Mouse (Mus musculus) urinary bladder, postnatal 10 days (tissue): ENCODE measurements around the gene Kif6.

Source experiments
- DNase-seq: peaks from one replicate; pipeline ENCODE4 v3.0.0; 2022; ENCODE audit warnings: low spot score

The Kif6 gene

GRCm38 (mm10) chr17:49852183-49852582 is 237.2 kb downstream of the Kif6 start:
- no peak for DNase-seq

GRCm38 (mm10) chr17:49855785-49856184 is 240.8 kb downstream of the Kif6 start:
- DNase-seq: no peak

DNA sequence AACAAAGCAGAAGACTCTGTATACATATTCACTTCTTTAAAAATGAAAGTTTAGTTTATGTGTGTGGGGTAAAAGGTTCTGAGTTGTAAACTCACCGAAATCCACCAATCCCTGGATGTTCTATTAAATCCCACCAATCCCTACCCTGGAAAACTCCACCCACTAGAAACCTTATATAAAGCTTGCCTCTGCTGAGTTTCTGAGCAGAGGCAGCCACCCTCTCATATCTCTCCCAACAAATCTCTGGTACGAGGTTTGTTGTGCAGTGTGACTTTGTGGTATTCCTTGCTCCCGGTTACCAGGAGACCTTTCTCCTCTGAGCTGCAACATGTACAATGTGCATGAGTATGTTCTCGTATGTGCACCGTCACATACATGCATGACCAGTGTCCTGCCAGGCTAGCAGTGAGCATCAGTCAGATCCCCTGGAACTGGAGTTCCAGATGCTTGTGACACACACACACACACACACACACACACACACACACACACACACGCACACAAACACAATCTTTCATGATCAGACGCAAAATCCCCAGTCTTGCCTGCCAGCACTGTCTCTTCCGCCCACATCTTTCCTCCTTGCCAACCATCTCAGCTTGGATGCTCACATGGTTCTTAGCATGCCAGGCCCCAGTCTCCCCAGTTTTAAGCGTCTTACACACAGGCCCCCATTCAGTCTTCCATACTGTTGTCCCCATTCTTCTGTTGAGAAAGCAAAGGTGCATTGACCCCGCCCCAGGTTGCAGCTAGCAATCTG is 245.3 kb downstream of the Kif6 start:
- no peak for DNase-seq

DNA sequence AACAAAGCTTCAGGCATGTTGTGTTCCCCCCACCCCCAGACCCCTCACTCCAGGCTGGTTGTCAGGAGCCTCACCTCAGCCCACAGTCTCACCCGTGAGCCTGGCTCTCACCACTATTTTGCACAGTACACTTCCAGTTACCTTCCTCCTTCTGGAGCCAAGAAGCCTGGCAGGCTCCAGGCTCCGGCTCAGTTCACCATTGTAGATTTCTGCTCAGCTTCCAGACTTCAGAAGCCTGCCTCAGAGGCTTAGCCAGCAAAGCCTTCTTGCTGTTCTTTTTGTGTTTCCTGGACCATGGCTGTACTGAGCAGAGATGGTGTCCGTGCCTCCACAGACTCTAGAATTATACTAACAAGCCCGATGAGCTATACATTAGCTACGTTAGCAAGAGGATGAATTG is 248.7 kb downstream of the Kif6 start:
- no peak for DNase-seq

DNA sequence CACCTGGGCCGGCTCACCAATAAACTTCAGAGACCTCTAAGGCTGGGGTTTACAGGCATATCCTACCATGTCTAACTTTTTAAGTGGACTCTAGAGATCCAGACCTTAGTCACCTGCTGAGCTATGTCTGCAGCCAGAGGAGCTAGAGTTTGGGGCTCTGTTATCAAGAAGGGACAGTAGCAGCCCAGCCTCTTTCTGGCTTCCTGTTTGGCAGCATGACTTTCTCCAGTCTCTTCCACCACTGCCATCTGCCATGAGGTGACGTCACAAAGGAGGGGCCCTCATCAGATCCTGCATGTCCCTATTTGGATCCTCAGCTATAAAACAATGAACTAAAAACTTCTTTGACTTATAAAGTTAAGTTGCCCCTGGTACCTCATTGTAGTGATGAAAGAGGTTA is 250.7 kb downstream of the Kif6 start:
- DNase-seq: no peak

- DNase-seq: no peak
Measured at GRCm38 (mm10) chr17:49866653-49867215, 251.8 kb downstream of the Kif6 start.

DNA sequence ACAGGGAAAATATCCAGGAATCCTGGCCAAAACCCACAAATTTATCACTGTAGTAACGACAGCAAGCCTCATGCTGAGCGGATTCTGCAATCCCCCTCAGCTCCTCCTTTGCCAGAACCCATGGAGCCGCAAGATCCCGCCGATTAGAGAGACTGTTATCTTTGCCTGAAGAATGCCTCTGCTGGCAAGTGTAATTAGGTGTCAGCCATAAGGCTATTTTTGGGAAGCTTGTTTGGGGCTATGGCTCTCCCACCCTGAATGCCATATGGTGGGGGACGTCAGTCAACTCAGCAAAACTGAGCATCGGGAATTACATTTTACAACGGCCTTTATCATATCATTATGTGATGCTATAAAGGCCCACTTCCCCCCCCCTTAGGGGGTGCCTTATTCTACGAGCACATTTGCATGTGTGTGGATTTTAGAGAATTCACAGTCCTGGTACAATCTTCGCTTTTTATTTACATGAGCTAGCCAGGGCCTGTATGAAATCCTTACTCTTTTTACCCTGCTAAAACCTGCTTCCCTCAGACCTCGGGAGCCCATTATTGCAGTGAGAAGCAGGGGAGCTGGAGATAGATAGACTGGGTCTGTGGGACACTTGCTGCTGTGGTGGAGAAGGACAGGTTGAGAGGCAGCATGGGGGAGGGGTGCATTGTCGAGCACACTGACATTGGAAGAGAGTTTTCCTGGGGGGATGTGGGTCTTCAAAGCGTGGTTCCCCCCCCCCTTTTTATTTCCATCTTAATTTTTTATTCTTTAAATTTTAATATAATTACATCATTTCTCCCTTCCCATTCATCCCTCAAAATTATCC is 252.6 kb downstream of the Kif6 start:
- no peak for DNase-seq

DNA sequence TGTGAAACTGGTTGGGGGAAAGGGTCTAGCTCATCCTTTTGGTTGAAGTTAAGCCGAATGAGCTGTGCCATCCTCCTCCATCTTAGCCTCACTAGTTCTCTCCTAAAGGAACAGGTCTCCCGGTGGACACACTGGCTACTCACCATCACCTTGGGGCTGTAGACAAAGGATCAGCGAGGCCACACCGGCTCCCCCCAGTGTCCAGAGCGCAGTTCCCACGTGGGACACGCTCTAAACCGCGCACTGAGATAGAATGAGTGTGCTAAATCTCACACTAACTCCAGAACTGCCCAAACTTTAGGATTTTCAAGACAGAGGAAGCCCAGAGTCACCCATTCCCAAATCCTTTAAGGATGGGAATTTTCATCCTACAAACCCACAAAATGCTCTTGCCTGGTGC is 254.3 kb downstream of the Kif6 start:
- DNase-seq: no peak

GRCm38 (mm10) chr17:49872305-49872704 is 257.4 kb downstream of the Kif6 start:
- DNase-seq: no peak

DNA sequence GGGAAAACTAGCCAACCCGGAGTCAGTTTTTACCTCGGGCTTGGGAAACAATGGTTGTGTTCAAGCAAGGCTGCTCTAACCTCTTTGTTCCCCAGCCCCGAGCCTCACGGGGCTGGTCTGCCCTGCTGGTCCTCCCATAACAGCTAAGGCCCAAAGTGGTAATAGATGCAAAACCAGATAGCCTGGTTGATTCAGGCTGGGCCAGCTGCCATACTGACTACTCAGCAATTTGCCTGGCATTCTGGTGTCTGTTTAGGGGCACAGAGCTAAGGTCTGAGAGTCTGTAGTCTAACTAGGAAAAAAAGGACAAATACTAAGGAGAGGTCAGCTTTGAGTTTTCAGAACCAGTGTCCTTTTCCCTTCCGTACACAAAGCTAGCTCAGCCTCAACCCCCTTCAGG is 259.8 kb downstream of the Kif6 start:
- no peak for DNase-seq

DNA sequence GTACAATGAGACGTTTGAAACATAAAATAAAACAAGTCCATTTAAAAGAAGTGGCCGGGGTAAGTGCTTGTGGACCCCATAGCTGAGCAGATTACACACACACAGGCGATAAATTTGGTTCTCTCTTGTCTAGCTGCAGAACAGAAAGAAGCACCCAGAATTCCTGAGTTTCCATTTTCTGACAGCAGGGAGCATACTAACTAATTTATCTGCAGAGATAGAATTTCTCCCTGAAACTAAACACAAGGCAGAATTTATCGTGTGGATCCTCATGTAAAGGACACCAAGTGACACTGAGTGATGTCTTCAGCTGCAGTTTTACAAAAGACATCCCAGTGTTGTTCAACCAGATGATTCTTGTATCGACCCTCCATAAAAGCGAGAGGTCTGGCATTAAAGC is 260.5 kb downstream of the Kif6 start:
- DNase-seq: no peak

DNA sequence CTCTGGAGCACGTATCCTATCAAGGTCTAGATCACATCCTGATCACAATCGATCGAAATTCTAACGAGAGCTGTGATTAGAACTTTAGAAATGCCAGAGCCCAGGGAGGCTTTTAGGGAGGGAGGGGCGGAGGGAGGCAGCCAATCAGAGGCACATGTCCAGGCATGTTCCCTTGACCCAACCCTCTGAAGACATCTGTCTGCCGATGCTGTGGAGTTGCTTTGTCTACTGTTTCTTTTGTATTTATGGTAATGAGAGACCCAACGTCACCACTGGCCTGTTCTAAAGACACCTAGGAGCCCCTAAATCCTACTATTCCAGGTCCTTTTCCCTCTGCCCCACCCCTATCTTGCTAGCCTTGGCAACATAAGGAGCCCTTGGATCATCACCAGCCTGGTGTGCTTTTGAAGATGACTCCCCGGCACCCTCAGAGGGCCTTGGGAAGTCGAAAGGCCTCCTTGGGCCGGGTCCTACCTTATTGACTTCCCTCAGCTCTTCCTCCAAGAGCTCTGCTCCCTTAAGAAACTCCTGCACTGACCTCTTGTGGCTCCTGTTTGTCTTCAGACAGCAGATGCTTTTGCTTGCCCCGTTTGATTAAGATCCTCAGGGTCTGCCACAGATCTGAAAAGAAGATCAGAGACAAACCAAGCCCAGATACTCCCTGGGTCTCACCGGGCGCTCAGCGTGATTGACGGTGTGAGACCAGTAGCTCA is 261.2 kb downstream of the Kif6 start:
- DNase-seq: no peak

DNA sequence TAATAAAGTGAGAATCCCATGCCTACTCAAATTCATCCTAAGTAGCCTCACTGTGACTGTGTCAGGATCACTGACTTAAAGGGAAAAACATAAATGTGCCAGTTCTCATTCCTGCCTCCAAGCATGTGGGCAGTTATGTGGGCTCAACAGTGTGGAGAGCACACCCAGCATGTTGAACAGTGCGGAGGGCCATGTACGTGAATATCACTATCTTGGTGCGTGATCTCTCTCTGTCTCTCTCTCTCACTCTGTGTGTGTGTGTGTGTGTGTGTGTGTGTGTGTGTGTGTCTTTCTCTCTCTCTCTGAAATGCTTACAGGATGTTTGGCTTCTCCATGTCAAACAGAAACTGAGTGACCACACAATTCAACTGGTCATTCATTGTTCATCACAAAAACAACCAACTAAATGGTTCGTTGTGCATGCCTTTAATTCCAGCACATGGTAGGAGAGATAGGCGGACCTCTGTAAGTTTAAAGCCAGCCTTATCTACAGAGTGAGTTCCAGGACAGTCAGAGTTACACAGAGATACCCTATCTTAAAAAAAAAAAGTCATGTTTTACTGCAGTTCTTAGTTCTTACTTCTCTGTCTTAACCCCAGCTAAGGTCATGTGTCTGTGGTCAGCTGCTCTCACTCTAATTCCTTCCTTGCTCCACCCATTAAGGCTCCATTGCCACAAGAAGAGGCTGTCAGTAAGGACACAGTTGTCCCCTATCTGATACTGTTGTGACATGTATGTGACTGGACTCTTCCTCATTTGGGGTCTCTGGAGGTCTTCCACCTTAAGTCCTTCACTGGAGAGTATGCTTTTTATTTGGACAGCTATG is 266.2 kb downstream of the Kif6 start:
- DNase-seq: no peak

- DNase-seq: no peak
Measured at GRCm38 (mm10) chr17:49881796-49882195, 266.9 kb downstream of the Kif6 start.

GRCm38 (mm10) chr17:49883136-49883755 is 268.3 kb downstream of the Kif6 start:
- DNase-seq: no peak

- no peak for DNase-seq
Measured at GRCm38 (mm10) chr17:49885035-49885434, 270.1 kb downstream of the Kif6 start.

- no peak for DNase-seq
Measured at GRCm38 (mm10) chr17:49889629-49890028, 274.7 kb downstream of the Kif6 start.

DNA sequence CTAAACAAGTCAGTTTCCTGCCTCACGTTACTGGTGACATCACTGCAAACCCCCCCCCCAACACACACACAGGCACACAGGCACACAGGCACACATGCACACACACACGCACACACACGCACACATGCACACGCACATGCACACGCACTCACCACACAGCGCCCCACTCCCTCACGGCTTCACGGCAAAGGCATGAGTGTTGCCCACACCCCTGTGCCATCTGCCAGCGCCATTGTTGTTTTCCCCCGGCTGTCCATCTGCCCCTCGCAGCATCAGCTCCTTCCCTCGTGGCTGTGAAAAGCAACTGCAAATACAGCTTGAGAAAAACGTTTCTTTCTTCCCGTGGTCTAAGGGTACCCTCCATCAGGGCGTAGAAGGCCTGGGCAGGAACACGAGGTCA is 275.9 kb downstream of the Kif6 start:
- DNase-seq: no peak

- no peak for DNase-seq
Measured at GRCm38 (mm10) chr17:49892390-49892789, 277.5 kb downstream of the Kif6 start.

DNA sequence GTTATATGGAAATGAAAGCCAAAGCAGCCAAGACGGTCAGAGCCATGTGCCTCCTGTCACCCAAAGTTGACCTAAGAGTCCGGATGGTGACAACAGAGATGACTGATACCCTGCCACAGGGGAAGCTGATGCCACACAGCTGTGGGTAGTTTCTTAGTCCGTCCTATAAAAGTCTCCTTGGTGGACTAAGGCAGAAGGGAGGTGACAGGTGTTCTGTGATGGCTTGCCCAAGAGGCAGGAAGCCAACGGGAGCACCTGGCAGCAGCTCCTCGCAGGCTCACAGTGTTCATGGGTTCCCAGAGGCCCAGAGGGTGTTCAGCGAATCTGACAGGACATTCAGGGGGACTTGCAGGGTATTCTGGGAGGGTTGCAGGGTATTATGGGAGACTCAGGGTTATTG is 279.5 kb downstream of the Kif6 start:
- DNase-seq: no peak

- DNase-seq: peak; percentile 26
Measured at GRCm38 (mm10) chr17:49898849-49899331, 284.0 kb downstream of the Kif6 start.
